Mouse (Mus musculus): ENCODE measurements around the gene Gpr143.
A peak's percentile ranks its signal among the peaks of the same experiment; 100 is the strongest.
"Not testable (repeated sequence)": the region's sequence is repeated elsewhere in the genome, so short reads cannot be mapped to it uniquely, and the experiment has no call there.

Gene Gpr143

DNA sequence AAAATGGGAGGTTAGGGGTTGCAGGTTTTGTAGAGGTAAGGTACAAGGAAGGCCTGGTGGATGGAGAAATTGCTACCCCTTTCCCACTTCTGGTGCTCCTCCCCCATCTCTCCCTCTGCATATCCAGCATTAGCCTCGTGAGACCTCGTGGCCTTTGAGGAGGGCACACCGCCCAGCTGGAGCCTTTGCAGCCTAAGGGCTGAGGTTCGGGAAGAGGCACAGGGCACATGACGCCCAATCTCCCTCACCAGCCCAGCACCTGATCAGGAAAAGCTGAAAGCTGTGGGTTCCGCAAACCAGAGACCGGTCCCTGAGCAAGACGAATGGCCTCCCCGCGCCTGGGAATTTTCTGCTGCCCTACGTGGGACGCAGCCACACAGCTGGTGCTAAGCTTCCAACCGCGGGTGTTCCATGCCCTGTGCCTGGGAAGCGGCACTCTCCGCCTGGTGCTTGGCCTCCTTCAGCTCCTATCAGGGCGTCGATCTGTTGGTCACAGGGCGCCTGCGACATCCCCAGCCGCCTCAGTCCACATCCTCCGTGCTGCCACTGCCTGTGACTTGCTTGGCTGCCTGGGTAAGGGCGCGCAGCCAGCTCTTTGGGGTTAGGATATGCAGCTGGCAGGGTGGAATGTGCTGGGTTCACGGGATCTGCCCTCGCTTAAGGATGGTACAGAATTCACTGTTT is at the start of gene Gpr143:
Gene Gpr143, plus strand, starts transcription at position 202 of the 684 bp plus-strand sequence.
- DNase-seq (ENCODE audit: low spot score) = no peak

DNA sequence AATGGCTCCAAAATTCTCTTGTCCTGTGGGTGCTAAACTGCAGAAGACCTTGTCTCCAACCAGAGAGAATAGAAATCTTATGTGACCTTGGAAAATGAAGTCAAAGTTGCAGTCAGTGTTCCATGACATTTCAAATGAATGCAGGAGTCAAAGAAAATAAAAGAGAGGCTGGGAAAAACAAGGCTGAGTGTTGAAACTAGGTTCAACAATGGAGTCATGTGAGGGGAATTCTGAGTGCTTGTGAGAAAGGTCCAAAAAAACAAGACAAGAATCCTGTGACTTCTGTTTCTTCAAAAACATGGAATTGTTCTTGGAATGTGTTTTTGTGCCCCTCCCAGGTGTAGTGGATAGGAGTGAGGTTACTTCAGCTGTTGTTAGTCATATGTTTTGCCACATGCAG is 46.4 kb upstream of the Gpr143 start:
- no peak for DNase-seq (ENCODE audit: low spot score)

DNA sequence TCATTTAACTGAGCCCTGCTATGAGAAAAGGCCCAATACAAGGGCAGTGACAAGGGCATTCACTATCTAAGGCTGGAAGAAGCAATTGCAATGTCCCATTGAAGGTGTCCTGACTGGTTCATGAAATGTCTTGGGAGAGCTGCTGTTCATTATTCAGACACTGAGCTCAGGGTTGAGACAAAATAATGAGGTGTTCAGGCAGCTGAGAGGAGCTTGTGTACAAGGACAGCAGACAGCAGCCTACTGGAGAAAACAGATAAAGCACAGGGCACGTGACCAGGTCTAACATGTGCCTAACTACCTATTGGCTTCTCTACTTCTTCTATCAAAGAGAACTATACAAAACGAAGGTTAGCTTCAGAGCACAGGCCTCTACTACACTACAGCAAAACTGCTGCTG is 43.5 kb upstream of the Gpr143 start:
- no peak for DNase-seq (ENCODE audit: low spot score)

DNA sequence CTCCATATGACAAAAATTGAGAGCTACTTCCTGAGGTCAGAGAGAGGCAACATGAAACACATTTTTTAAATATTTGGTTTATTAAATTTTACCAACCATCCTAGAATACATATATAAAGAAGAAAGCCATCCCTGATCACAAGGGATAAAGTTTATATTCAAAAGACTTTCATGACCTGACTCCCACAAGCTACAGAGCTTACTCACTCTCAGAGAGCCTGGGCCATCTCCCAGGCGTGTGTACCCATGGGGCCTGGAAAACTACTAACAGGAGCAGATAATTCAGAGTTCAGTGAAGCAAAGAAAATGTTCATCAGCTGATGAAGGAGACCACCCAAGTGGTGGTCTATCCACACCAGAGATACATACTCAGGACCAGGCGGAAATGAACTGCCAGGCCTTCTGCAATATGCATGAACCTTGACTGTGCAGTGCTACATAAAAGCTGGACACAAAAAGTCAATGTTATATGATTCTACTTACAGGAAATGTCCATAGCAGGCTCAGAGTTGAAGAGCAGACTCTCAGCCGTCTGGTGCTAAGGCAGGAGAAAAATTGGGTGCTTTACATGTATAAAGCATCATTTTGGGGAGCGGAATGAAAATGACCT is 42.9 kb upstream of the Gpr143 start:
- DNase-seq (ENCODE audit: low spot score) = no peak

DNA sequence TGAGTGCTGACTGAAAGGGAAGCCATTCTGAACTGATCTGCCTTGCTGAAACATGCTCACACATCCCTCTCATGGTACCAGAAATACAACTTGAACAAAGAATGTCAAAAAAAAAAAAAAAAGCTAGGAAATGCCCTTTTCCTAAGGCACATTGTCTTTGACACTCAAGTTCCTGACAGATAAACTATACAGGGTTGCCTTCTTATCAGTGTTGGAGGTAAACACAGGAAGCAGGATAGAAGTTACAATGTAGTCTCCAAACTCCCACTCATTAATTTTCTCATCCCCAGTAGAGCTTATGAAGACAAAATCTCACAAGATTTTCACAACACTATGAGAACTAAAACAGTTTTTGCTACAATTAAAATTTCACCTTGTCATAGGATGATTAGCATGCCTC is 38.1 kb upstream of the Gpr143 start:
- DNase-seq (ENCODE audit: low spot score) = no peak

DNA sequence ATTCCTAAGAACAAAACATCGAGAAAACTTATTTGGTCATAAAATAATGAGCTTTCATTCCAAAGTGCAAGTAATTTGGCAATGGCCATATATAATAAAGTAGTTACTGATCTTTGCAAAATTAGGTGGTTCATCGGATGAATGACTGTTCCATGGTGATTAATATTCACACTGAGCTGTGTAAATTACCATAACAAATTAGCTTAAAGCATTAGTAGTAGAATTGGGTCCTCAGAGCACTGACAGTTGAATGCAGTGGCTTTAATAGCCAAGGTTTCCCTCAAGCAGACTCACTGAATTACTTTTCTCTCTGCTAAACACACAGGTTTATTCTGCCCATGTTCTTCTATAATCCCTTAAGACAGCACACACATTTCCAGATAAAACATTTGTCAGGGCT is 35.8 kb upstream of the Gpr143 start:
- DNase-seq (ENCODE audit: low spot score) = no peak

DNA sequence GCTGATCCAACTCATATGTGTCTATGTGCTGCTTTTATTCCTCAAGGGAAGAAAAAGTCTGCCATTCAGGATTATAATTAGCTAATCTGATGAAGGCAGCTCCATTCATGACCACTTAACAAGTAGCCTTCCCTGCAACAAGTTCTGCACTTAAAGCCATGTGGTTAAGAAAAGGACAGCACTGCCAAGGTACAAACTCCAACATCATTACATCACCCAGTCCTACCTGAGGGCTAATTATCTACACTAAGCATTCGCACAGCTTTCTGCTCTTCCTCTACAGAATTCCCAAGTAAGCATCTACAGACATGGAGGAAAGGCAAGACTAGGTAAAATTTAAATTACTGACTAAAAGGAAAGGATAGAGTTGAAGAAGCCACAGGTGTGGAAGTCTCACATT is 25.9 kb upstream of the Gpr143 start:
- DNase-seq (ENCODE audit: low spot score) = no peak

DNA sequence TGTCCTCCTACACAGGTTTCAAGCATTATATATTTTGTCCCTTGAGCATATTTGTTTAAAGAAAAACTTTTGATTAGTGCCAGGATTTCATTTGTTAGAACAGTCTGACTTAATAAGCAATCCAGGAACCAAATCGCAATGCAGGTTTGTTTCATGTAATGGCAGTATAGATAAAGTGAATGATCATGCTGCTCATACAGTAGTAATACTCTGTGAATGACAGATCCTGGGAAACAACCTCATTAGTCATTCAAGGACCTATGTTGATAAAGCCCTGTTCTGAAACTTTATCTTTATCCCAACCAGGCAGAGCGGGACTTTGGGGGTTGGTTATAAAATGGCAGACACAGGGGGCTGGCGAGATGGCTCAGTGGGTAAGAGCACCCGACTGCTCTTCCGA is 25.4 kb upstream of the Gpr143 start:
- DNase-seq (ENCODE audit: low spot score) = no peak

DNA sequence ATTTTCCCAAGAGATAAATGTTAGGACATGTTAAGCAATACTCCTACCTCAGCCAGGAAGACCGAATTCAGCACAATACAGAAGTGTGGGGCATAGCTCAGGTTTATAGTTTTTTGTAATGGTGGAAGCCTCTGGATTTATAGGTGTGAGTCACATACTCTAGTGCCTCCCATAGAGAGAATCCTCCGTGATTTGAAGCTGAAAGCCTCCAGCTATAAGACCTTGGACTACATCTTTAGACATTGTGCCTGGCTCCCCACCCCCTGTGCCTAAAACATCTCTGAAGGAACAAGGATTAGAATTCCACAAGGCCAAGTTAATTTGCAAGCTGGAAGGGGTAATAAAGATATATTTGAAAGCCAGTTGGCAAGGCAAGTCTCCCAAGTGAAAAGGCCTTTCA is 19.3 kb upstream of the Gpr143 start:
- no peak for DNase-seq (ENCODE audit: low spot score)

DNA sequence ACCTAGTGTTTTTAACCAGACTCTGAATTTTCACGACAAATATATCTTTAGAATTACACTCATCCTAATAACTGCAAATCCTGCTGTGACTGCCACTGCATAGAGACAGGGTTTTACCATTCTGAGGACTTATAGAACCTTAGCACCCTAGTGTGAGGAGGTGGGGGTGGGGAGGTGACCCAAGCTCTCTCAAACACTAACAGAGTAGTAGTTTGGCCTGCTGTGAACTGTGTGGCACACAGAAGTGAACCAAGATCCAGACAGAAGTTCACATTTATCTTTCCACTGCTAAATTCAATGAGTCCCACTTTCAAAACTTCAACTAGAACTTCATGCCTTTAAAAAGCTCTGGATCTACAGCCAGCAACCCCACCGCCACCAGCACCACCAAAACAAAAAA is 18.9 kb upstream of the Gpr143 start:
- DNase-seq (ENCODE audit: low spot score) = no peak

DNA sequence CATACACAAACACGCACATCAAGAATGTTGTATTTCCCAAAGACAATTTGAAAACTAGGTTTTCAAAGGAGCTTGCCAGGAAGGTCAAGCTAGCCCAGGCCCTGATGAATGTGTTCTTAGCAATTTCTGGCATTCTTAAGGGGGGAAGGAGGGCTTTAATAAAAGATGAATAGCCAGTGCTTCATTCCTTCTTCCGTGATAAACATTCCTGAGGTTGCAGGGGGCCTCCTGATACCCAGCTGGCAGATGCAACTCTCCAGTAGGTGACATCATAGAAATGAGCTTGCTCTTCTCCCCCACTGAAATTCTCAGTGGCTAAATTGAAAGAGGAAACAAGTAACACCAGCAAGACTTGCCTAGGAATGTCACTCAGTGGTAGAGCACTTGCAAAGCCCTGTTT is 17.6 kb upstream of the Gpr143 start:
- DNase-seq (ENCODE audit: low spot score) = no peak

DNA sequence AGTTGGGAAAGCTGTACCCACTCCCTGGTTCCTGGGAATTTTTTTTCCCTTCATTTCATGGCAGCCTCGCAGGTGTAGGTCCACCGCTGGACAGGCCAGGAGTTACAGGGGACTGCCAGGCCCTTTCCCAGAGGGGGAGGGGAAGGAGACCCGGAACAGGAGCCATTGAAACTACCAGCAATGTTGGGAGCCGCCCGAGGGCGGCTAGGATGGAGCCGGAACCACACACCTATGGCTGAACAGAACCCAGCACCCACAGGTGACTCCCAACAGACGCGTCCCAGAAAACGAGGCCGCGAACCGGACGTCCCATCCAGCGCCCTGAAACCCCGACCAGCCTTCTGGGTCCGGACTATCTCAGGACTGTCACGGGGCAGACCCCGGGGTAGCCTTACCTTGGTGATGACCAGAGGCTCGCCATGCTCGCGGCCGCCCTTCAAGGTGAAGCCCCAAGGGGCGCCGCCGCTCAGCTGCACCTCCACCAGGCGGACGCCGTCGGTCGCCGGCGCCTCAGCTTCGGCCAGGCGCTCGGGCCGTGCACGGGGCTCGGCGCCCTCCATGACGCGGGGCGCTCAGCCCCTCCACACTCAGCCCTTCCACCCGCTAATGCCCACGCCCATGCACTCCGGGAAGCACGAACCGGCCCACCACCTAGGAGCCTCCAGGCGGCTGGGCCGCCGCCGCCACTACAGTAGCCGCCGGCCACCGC is 12.7 kb upstream of the Gpr143 start, which contains the start of gene Shroom2:
Gene Shroom2, minus strand, starts transcription at position 575 of the 709 bp plus-strand sequence.
- peak; percentile 6 for DNase-seq (ENCODE audit: low spot score)

DNA sequence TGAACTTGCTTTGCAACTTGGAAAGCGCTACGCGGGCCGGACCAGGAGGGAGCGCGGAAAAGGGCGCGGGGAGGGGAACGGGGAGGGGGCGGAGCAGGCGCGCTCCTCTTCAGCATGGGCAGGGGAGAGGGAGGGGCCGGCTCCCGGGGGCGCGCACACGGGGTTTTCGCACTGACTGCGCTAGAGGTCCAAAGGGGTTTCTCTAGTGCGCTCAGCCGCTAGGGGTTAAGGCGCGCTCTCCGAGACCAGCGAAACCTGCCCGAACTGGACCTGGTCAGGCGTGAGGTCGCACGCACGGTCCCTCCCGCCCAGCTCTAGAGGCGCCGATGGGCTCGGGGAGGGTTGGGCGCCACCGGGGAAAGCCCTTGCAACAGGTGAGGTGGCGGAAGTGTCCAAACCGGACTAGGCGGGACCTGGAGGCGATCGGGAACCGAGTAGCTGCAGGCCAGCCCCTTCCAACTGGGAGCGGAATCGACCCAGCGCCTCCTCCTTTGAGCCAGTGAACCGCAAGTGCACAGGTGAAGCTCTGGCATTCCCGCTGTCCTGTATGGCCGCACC is 12.0 kb upstream of the Gpr143 start:
- DNase-seq (ENCODE audit: low spot score) = peak; percentile 55

DNA sequence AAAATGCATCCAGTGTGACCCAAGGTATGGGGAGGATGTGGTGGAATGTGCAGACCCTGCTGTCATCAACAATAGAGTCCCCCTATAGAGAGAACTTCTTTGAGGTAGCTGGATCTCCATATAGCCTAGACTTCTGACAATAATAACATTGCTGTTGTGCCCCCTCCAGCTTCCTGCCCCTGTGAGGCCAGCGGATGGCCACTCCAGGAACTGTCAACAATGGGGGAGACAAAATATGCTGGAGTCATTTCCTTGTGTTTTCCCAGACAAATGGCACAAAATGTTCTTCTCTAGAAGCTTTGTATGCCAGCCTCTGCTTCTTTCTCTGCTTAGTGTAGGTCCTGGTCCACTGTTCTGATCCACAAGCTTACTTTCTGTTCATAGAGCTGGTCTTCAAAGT is 6.4 kb downstream of the Gpr143 start:
- no peak for DNase-seq (ENCODE audit: low spot score)

DNA sequence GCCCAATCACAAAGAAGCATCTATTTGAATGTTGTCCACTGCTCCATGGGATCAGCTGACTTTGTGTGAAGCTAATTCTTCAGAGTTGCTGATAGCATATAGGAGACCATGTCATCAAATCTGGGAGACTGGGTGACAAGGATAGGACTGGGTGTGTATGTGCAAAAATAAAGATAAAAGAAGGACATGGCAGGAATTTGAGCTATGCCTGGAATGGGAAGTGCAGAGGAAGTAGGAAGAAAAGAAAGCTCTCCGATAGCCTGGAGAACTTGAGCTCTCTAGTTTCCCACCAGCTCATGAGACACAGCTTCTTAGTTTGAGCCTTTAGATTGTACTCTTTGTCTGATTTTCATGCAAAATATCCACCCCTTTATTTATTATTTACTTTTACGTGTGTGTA is 6.9 kb downstream of the Gpr143 start:
- no peak for DNase-seq (ENCODE audit: low spot score)

DNA sequence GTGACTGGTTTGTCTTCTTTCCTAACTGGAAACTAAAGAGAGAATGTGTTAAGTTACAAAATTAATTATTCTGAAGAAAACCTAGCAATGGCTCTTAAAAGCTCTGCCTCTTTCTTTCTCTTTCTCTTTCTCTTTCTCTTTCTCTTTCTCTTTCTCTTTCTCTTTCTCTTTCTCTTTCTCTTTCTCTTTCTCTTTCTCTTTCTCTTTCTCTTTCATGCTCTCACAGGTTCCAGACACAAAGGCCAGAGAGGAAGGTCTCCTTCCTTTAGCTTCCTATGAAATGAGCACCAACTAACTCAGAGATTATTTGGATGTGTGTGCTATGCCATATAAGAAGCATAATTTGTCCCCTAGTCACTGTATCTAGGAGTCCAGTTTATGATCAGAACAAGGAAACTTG is 23.6 kb downstream of the Gpr143 start:
- DNase-seq (ENCODE audit: low spot score) = no peak

DNA sequence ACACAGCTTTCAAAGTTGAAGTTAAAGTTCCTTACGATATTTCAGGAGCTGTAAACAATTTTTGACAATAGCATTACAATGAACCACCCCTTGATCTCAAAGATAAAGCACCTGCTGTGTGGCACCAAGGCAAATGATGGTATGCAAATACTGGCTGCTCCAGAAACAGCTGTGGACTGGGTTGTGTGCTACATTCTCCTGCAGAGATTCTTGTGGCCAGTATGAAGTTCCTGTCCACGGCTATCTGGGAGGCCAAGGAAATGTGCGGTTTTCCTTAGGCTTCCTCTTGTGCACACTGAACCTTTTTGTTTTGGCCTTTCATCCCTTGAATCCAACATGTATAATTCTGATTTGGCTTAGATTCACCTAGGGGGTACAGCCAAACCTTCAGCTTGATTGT is 31.6 kb downstream of the Gpr143 start:
- DNase-seq (ENCODE audit: low spot score) = no peak

DNA sequence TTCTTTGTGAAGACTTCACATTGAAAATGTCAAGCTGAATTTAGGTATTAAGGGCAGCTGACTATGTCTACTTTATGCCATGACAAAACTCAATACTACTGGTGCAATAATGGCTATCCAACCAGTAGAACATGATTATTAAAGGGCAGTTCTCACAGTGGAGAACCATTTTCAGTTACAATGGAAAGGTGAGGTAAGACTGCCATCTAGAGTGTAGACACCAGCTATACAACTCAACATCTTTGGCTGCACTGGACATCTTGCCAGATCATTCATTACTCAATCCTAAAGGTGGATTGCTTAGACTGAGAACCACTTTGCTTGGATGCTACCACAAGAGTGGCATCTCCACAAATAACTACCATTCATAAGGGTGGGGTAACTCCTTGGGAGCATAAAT is 37.3 kb downstream of the Gpr143 start:
- DNase-seq (ENCODE audit: low spot score) = no peak

DNA sequence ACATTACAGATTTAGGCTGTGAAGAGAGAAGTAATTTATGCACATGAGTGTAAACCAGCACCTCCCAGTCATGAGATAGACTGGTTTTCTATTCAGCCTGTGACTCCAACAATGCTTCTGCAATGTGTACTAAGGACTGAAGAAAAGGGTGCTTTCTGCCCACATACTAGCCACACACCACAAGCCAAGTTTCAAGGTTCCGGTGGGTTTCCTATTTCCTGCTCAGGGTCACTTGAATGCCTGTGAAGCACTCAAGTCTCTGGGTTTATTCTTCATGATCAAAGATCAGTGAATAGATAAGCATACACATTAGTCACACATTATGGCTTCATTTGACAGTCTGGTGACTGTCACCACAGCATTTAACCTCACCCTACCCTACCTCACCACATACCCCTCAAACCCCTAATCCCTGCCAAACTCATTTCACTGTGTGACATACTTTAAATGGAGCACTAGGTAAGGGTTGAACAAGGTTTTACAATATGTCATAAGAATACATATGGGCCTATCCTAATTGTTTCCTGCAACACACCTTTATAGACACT is 49.4 kb downstream of the Gpr143 start:
- not testable (repeated sequence) for DNase-seq (ENCODE audit: low spot score)

DNA sequence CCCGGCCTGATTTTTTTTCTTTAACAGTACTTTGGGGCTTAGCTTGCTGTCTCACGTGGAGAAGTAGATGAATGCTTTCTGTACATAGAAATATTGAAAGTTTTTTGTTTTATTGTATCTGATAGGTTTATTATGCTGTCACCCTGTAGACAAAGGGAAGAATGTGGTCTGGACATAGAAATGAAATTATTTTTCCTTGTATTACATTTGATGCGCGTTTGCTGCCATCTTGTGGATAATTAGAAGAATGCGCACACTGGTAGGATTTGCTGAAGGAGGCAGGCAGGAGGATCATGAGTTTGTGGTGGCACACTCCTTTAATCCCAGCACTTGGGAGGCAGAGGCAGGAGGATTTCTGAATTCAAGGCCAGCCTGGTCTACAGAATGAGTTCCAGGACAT is 53.2 kb downstream of the Gpr143 start:
- DNase-seq (ENCODE audit: low spot score) = peak; percentile 13

DNA sequence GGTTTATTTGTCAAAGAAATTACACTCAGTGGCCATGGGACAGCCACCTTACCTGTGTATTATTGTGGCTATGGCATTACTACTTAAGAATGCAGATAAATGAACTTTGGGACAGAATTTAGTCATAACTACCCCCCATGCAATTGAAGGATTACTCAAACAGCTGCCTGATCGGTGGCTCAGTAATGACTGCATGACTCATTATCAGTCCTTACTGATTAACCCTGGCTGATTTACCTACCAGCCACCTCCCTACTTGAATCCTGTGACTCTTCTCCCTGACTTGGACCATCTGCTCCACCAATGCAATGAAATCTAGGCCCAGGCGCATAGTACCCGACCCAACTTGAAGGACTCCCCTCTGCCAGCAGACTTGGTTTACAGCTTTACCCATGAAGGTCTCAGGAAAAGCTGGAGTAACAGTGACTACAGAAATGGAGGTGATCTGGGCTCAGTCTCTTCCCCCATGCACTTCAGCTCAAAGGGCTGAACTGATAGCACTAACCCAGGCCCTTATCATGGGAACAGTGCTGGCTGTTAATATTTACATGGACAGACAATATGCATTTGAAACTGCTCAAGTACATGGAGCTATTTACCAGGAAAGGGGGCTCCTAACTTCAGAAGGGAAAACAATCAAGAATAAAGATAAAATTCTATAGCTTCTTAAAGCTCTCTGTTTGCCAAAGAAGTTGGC is 73.5 kb downstream of the Gpr143 start:
- no peak for DNase-seq (ENCODE audit: low spot score)

Data from ovary, postnatal 14 days (tissue).